Mouse (Mus musculus): Measurements from ENCODE around the gene Tcta. TPM values are rescaled to one million over a fixed set of nuclear protein-coding genes. Genes with fewer than 3 reads are reported as not detected.
A peak's percentile ranks its signal among the peaks of the same experiment; 100 is the strongest.

Tcta gene
- polyA plus RNA-seq (2021), result 30.2 TPM

DNA sequence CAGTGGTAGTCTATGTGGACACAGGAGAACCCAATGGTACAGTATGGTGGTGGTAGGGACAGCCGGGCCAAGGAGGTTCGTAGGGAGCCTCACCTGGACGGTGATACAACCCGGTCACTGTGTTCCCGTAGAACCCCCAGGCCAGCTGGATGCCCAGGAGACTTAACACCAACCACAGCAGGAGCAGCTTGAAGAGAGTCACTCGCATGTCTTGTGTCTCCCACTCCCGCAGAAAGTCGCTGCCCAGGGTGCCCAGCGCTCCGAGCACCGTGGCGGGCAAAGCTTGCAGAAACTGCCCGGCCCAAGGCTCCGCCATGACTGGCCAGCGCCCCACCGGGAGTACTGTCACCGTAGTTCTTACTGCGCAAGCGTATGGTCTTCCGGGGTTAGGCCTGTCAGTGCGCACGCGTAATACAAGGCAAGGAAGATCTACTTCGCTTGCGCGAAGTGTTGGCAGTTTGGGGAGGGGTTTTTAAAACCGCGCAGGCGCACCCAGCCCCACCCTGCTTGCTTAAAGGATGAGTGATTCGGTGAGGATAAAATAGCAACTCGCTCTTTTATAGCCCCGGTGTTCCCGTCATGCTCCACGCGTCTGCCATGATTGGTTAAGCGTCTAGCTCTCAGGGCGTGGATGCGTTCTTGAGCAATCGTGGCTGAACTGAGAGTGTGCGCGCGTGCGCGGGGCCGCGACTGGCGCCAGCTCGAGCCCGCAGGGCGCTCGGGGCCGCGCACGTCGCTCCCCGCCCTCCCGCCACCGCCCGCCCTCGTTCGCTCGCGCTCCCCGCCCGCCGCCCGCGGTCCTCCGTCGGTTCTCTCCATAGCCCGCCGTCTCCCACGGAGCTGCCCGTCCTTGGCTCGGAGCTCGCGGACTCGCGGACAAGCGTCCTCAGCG is at the start of gene Tcta, which contains the start of gene Rhoa:
Tcta (minus strand) TSS at position 532 of the 892 bp plus-strand sequence.
Rhoa (plus strand) TSS at position 501 of the 892 bp plus-strand sequence.
- H3K27me3 ChIP-seq, result no peaks in the 10 kb centered on the region
- ChIA-PET POLR2A (interaction anchor here (0.6 to 1.2 kb wide), 5 partner anchors 12 to 44 kb away, joined by 3 to 4 read pairs (median 3); no protein-coding TSS in a partner anchor), CTCF (interaction anchor here (3.6 kb wide), 1 partner anchor 11 kb away, joined by 9 read pairs; no protein-coding TSS in a partner anchor)
- in situ Hi-C loops (cut with MboI; ENCODE audit: low pct_unique_long_range_greater_than_20kb), result loop anchor here (5.0 kb wide), 1 partner anchor 41 kb away; the partner anchor contains the start of gene Usp4
- peak; percentile 100 for DNase-seq (ENCODE audit: low read depth, low spot score)
- peak; percentile 92 for ATAC-seq
- no peak for TF ChIP-seq CTCF (IDR thresholded peaks at IDR 0.05)

DNA sequence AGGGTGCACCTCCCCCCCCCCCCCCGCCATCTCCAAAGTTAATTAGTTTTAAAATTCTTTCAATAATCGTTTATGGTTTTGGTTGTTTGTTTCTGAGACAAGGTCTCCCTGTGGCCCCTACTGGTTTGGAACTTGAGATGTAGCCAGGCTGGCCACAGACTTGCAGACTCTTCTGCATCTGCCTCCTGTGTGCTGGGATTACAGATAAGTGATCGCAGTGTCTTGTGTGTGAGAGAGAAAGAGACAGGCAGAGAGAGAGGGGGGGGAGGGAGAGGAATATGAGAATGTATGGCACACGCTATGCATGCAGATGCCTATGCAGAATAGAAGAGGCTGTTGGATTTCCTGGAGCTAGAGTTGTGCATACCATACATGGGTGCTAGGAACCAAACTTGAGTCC is 43.8 kb upstream of the Tcta start:
- TF ChIP-seq CTCF (IDR thresholded peaks at IDR 0.05), result no peak
- POLR2A ChIA-PET, result interaction anchor here (0.6 to 1.6 kb wide), 3 partner anchors 11 to 81 kb away, joined by 3 to 4 read pairs (median 4); partner anchors contain the start of genes Gpx1, Rhoa and Tcta
- CTCF ChIA-PET, result interaction anchor here (0.8 kb wide), 1 partner anchor 87 kb away, joined by 3 read pairs; the partner anchor contains the start of gene BC048562
- DNase-seq (ENCODE audit: low read depth, low spot score) (no peak), ATAC-seq (no peak)
- H3K27me3 ChIP-seq, result no peaks in the 10 kb centered on the region
- in situ Hi-C loops (cut with MboI; ENCODE audit: low pct_unique_long_range_greater_than_20kb), result loop anchor here (5.0 kb wide), 1 partner anchor 42 kb away; the partner anchor contains the start of genes Rhoa and Tcta

DNA sequence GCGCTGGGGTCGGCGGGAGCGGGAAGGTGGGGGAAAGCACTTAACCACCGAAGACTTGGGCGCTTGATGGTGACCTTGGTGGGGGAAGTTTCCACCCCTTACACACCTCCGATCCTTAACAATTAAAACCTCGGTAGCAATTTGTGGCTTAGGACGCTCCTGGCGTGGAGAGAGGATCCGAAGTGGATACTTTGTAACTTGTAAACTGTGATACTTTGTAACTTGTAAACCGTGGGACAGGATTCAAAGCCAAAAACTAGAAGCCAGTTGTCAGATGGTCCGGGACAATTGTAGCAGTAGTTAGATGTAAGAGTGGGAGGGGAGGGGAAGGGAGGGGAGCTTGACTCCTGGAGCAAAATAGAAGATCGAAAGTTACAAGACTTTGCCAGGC is 42.3 kb upstream of the Tcta start:
- peak; percentile 6 for ATAC-seq
- no peaks in the 10 kb centered on the region for H3K27me3 ChIP-seq
- ChIA-PET POLR2A (interaction anchor here (0.6 to 0.8 kb wide), 3 partner anchors 10 to 115 kb away, joined by 3 to 4 read pairs (median 3); no protein-coding TSS in a partner anchor), CTCF (no interaction called here)
- TF ChIP-seq CTCF (IDR thresholded peaks at IDR 0.05), result no peak
- in situ Hi-C loops (cut with MboI; ENCODE audit: low pct_unique_long_range_greater_than_20kb), result loop anchor here (5.0 kb wide), 1 partner anchor 41 kb away; the partner anchor contains the start of genes Rhoa and Tcta
- no peak for DNase-seq (ENCODE audit: low read depth, low spot score)

DNA sequence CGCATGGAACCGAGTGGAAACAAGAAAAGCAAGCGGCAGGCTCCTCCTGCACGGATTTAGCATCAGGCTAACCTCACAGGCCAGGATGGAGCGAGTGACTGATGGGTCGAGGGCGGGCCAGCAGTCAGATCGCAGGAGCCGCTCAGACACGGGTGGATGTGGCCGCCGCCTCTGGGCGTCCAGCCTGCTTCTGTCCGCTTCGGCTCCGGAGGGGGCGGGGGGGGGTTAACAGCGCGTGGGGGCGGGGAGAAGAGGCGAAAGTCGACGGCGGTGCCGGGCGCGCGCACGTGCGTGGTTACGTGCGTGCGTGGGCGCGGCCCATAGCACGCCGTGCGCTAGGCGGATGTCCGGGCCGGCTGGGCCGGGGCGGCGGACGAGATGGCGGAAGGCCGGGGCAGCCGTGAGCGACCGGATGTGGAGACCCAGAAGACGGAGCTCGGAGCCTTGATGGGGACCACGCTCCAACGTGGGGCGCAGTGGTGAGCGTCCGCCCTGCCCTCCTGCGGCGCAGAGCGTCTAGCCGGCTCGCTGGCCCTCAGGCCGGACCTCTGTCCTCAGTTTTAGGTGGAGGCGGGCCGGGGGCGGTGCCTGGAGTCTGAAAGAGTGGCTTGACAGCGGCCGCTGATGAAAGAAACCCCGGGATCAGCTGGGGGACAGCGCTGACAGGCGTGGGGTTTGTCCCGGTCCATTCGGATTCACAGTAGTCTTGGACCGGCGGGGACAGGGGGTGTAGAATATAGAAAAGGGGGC is 41.8 kb upstream of the Tcta start, which contains the start of gene Usp4:
Usp4 (plus strand) TSS at position 314 of the 750 bp plus-strand sequence.
- DNase-seq (ENCODE audit: low read depth, low spot score) (no peak), ATAC-seq (peak; percentile 90)
- TF ChIP-seq CTCF (IDR thresholded peaks at IDR 0.05), result no peak
- H3K27me3 ChIP-seq, result no peaks in the 10 kb centered on the region
- CTCF ChIA-PET, result no interaction called here
- in situ Hi-C loops (cut with MboI; ENCODE audit: low pct_unique_long_range_greater_than_20kb), result loop anchor here (5.0 kb wide), 1 partner anchor 40 kb away; the partner anchor contains the start of genes Rhoa and Tcta
- POLR2A ChIA-PET, result interaction anchor here (0.6 to 0.8 kb wide), 3 partner anchors 9 to 115 kb away, joined by 3 to 4 read pairs (median 3); no protein-coding TSS in a partner anchor

DNA sequence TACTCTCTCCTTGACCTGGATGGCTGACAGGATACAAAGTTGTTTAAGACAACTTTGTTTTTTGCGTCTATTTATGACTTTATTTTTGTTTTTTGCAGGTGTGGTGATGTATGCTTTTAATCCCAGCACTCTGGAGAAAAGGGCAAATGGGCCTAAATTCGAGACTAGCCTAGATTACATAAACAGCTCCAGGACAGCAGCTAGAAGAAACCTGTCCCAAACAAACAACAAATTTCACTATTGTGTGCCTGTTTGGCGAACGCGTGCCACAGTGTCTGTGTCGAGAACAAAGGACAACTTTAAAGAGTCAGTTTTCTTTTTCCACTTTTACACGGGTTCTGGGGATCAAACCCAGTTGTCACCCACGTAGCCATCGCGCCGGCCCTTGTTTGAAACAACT is 41.1 kb upstream of the Tcta start:
- CTCF ChIA-PET, result no interaction called here

DNA sequence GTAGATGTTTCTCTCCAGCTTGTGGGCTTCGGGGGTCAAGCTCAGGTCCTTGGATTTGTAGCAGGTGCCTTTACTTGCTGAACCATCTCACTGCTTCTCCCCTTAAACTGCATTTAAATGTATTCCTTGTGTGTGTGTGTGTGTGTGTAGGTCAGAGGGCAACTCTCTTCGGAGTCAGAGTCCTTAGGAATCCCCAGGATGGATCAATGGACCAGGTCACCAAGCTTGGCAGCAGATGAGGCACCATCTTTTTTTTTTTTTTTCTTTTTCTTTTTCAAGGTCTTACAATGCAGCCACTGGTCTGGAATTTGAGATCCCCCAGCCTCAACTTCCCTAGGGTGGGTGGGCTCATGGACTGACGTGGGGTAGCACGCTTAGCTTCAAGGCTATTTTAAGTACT is 38.5 kb upstream of the Tcta start:
- no peak for ATAC-seq
- in situ Hi-C loops (cut with MboI; ENCODE audit: low pct_unique_long_range_greater_than_20kb), result no loop called here
- no peak for TF ChIP-seq CTCF (IDR thresholded peaks at IDR 0.05)
- no peak for DNase-seq (ENCODE audit: low read depth, low spot score)
- ChIA-PET CTCF (interaction anchor here (0.7 kb wide), 1 partner anchor 222 kb away, joined by 3 read pairs; no protein-coding TSS in a partner anchor), POLR2A (no interaction called here)
- no peaks in the 10 kb centered on the region for H3K27me3 ChIP-seq

More for the DNA sequence above, 41.1 kb upstream of the Tcta start:
- DNase-seq (ENCODE audit: low read depth, low spot score) (no peak), ATAC-seq (no peak)
- POLR2A ChIA-PET, result no interaction called here
- in situ Hi-C loops (cut with MboI; ENCODE audit: low pct_unique_long_range_greater_than_20kb), result loop anchor here (5.0 kb wide), 1 partner anchor 40 kb away; the partner anchor contains the start of genes Rhoa and Tcta
- TF ChIP-seq CTCF (IDR thresholded peaks at IDR 0.05), result no peak
- H3K27me3 ChIP-seq, result no peaks in the 10 kb centered on the region

DNA sequence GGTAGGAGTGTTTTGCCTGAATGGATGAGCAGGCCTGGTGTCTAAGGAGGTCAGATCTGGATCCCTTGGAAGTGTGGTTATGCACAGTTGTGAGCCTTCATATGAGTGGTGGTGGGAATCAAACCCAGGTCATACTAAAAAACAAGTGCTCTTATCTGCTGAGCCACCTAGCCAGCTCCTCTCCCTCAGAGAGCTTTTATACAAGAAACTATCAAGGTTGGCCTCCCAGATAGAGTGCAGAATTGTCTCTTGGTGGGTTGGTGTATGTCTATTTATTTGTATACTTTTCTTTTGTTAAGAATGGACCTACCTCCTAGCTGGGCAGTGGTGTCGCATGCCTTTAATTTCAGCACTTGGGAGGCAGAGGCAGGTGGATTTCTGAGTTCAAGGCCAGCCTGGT is 37.9 kb upstream of the Tcta start:
- in situ Hi-C loops (cut with MboI; ENCODE audit: low pct_unique_long_range_greater_than_20kb), result no loop called here
- TF ChIP-seq CTCF (IDR thresholded peaks at IDR 0.05), result no peak
- no peaks in the 10 kb centered on the region for H3K27me3 ChIP-seq
- CTCF ChIA-PET, result interaction anchor here (1.4 kb wide), 1 partner anchor 106 kb away, joined by 3 read pairs; no protein-coding TSS in a partner anchor
- DNase-seq (ENCODE audit: low read depth, low spot score) (no peak), ATAC-seq (no peak)
- POLR2A ChIA-PET, result no interaction called here

DNA sequence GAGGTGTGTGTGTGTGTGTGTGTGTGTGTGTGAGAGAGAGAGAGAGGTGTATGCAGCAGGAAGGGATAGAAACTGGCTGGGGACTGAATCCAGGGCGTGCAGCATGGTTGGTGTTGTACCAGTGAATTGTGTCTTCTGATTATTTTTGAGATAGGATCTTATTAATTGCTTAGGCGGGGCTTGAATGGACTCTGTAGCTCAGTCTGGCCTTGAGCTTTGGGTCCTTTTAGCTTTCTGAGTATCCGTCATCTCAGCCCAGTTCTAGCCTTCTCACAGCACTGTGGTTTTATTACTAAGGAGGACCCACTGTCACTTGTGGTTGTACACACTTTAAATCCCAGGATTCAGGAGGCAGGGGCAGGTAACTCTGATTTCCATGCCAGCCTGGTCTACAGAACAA is 37.4 kb upstream of the Tcta start:
- DNase-seq (ENCODE audit: low read depth, low spot score) (no peak), ATAC-seq (no peak)
- CTCF ChIA-PET, result interaction anchor here (0.6 to 1.4 kb wide), 2 partner anchors 105 to 366 kb away, joined by 3 read pairs; no protein-coding TSS in a partner anchor
- in situ Hi-C loops (cut with MboI; ENCODE audit: low pct_unique_long_range_greater_than_20kb), result no loop called here
- H3K27me3 ChIP-seq, result no peaks in the 10 kb centered on the region
- no peak for TF ChIP-seq CTCF (IDR thresholded peaks at IDR 0.05)
- POLR2A ChIA-PET, result interaction anchor here (1.0 kb wide), 1 partner anchor 38 kb away, joined by 3 read pairs; the partner anchor contains the start of genes Rhoa and Tcta

DNA sequence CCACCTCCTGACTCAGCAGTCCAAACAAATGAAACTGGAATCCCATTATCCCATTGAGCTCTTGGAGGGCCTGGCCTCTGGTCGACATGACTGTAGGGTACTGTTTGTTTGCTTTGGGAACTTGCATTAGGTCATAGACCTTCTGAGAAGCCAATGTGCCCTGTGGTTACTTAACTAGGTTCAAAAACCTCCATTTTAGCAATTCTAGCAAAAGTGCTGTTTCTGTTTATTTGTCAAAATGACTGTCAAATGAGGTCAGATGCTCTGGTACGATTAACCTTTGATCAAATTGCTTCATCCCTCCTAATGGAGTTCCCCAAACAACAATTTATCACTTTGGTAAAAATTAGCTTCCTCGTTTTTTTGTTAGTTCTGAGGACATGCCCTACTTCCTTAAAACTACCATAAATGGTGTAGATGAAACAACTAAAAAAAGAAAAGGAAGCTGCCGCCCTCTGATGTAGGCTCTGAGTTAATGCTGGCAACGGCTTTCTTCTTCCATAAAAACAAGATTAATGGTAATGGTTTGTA is 36.4 kb upstream of the Tcta start:
- CTCF ChIA-PET, result interaction anchor here (1.3 to 1.4 kb wide), 3 partner anchors 33 to 247 kb away, joined by 3 to 4 read pairs (median 4); no protein-coding TSS in a partner anchor
- DNase-seq (ENCODE audit: low read depth, low spot score), result no peak
- no peak for TF ChIP-seq CTCF (IDR thresholded peaks at IDR 0.05)

More for the DNA sequence above, 36.4 kb upstream of the Tcta start:
- no peaks in the 10 kb centered on the region for H3K27me3 ChIP-seq
- no peak for ATAC-seq
- POLR2A ChIA-PET, result interaction anchor here (0.6 to 2.8 kb wide), 4 partner anchors 9 to 75 kb away, joined by 3 to 9 read pairs (median 6); partner anchors contain the start of genes Rhoa and Tcta
- in situ Hi-C loops (cut with MboI; ENCODE audit: low pct_unique_long_range_greater_than_20kb), result no loop called here
